Mouse (Mus musculus) heart, adult 2 months (tissue): Measurements from ENCODE around the gene Polr2e. TPM values are rescaled to one million over a fixed set of nuclear protein-coding genes. Genes with fewer than 3 reads are reported as not detected.
"Not testable (repeated sequence)": the region's sequence is repeated elsewhere in the genome, so short reads cannot be mapped to it uniquely, and the experiment has no call there.

ENCODE experiments used
- DNase-seq, 2 experiments: peaks; one replicate each; pipeline ENCODE4 v3.0.0; 2021
- H3K27ac ChIP-seq: fragments of 200-600 bp; 2 replicates; pipeline ENCODE4 v1.8.1; 2022
- H3K27me3 ChIP-seq: fragments of 200-500 bp; 2 replicates; pipeline ENCODE4 v1.6.1; 2012; ENCODE audit warnings: mild to moderate bottlenecking, low read length, inconsistent platforms, mixed read lengths; ENCODE audit not compliant: control insufficient read depth, insufficient read depth
- H3K36me3 ChIP-seq: fragments of 200-500 bp; 2 replicates; pipeline ENCODE4 v1.6.1; 2012; ENCODE audit warnings: low read length, inconsistent platforms; ENCODE audit not compliant: control insufficient read depth, insufficient read depth
- H3K4me1 ChIP-seq: fragments of 200-500 bp; 2 replicates; pipeline ENCODE4 v1.6.1; 2011; ENCODE audit warnings: low read length; ENCODE audit not compliant: control insufficient read depth, insufficient read depth
- H3K4me3 ChIP-seq: fragments of 200-600 bp; 2 replicates; pipeline ENCODE4 v1.8.1; 2022
- H3K79me2 ChIP-seq: fragments of 200-500 bp; replicated peaks from 2 replicates; pipeline ENCODE4 v1.6.1; 2012; ENCODE audit warnings: mild to moderate bottlenecking, inconsistent platforms, low read length, moderate library complexity, mixed read lengths; ENCODE audit not compliant: control insufficient read depth, insufficient read depth
- H3K9ac ChIP-seq: fragments of 200-500 bp; 2 replicates; pipeline ENCODE4 v1.6.1; 2012; ENCODE audit warnings: low read depth, mild to moderate bottlenecking, control low read depth, inconsistent platforms, low read length, mixed read lengths
- CTCF ChIP-seq: fragments of 200-600 bp; IDR thresholded peaks from 2 replicates; pipeline ENCODE4 v1.8.1; 2022; ENCODE audit warnings: antibody characterized with exemption, mild to moderate bottlenecking, moderate library complexity
- EP300 ChIP-seq: fragments of 200-500 bp; IDR thresholded peaks from 2 replicates; pipeline ENCODE4 v1.6.1; 2011; ENCODE audit warnings: low read depth, low read length, control low read depth; ENCODE audit not compliant: insufficient read depth
- POLR2A ChIP-seq: fragments of 200-500 bp; IDR thresholded peaks from 2 replicates; pipeline ENCODE4 v1.6.1; 2011; ENCODE audit warnings: mild to moderate bottlenecking, low read depth, low read length, control low read depth; ENCODE audit not compliant: insufficient read depth
- WGBS: fragments of 180-500 bp; shearing (Covaris S2); methylation state at CpG from one replicate; pipeline ENCODE4 v1.1.7; 2018; 5-methylcytosine and 5-hydroxymethylcytosine counted together
- intact Hi-C: fragments of 180-260 bp; cut with DNase I; formaldehyde crosslinking; loops from one replicate; pipeline ENCODE4 v1.15.1; 2025
- polyA plus RNA-seq: library from polyadenylated mRNA; depleted of rRNA; stranded (reverse); fragments of >200 nt; gene quantifications from 2 replicates; pipeline ENCODE4 v1.2.3, GENCODE M21; 2012
- total RNA-seq, 2 experiments: library from RNA; stranded (reverse); gene quantifications; 2 replicates each; pipeline ENCODE4 v1.2.3; 2021

Gene Polr2e
- total and polyA plus RNA-seq, 3 experiments = 78.3 to 194 (median 89.8) TPM

- no peaks in the 10 kb centered on the region for H3K79me2 ChIP-seq
- H3K9ac ChIP-seq = no peak overlapping the region
- no peak for DNase-seq
- peaks cover 11% of the 10 kb centered on the region for H3K4me1 ChIP-seq
- WGBS = 74% methylated on average over 4 of the region's 4 CpGs
- no peak overlapping the region for H3K4me3 ChIP-seq
- intact Hi-C loops = loop anchor here (2.0 kb wide), 1 partner anchor 14 kb away; no protein-coding TSS in a partner anchor
- peaks cover 4% of the 10 kb centered on the region; the same call in 1 of the 2 replicates for H3K36me3 ChIP-seq
- no peak overlapping the region for H3K27ac ChIP-seq
- TF ChIP-seq POLR2A (no peak), CTCF (no peak), EP300 (no peak)
- H3K27me3 ChIP-seq = no peaks in the 10 kb centered on the region
Observed at GRCm38 (mm10) chr10:80056506-80056905, 16.9 kb upstream of the Polr2e start.

GRCm38 (mm10) chr10:80055891-80056290, 16.3 kb upstream of the Polr2e start:
- Histone ChIP-seq H3K4me1 (peaks cover 13% of the 10 kb centered on the region), H3K4me3 (no peak overlapping the region), H3K9ac (no peak overlapping the region), H3K79me2 (no peaks in the 10 kb centered on the region), H3K36me3 (peaks cover 4% of the 10 kb centered on the region; the same call in 1 of the 2 replicates), H3K27me3 (no peaks in the 10 kb centered on the region), H3K27ac (no peak overlapping the region)
- no peak for TF ChIP-seq POLR2A
- no peak for TF ChIP-seq CTCF
- no peak for TF ChIP-seq EP300
- DNase-seq = no peak
- intact Hi-C loops = loop anchor here (2.0 kb wide), 1 partner anchor 15 kb away; no protein-coding TSS in a partner anchor
- 58% methylated on average over 9 of the region's 10 CpGs for WGBS

- no peak overlapping the region for H3K27ac ChIP-seq
- no peaks in the 10 kb centered on the region for H3K27me3 ChIP-seq
- no peak for TF ChIP-seq EP300
- TF ChIP-seq CTCF = no peak
- intact Hi-C loops = no loop called here
- no peak for DNase-seq
- no peak overlapping the region for H3K9ac ChIP-seq
- WGBS = 57% methylated on average over 5 of the region's 5 CpGs
- no peak overlapping the region for H3K4me3 ChIP-seq
- H3K79me2 ChIP-seq = no peaks in the 10 kb centered on the region
- H3K4me1 ChIP-seq = peaks cover 13% of the 10 kb centered on the region
- H3K36me3 ChIP-seq = peaks cover 4% of the 10 kb centered on the region; the same call in 1 of the 2 replicates
Observed at GRCm38 (mm10) chr10:80055364-80055763, 15.8 kb upstream of the Polr2e start.

DNA sequence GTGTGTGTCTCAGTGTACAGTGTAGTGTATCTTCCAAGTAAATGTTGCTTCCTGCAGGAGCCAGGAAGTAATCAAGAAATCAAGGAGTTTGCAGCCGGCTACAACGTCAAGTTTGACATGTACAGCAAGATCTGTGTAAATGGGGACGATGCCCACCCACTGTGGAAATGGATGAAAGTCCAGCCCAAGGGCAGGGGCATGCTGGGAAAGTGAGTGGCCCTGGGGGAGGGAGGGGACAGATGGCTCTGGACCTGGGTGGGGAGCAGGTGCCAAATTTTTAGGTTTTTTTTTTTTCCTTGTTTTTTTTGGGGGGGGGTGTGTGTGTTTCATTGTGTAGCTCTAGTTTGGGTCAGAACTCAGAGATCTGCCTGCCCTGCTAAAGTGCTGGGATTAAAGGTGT, 15.3 kb upstream of the Polr2e start:
- peaks cover 13% of the 10 kb centered on the region for H3K4me1 ChIP-seq
- H3K4me3 ChIP-seq = peak overlapping the region; percentile 88
- H3K9ac ChIP-seq = peak overlapping the region; percentile 99
- not testable (repeated sequence) for H3K27me3 ChIP-seq, H3K79me2 ChIP-seq, DNase-seq, H3K36me3 ChIP-seq
- intact Hi-C loops = loop anchor here (1.0 to 5.0 kb wide), 2 partner anchors 59 to 68 kb away; partner anchors contain the start of gene Cnn2
- 6% methylated on average over 3 of the region's 3 CpGs for WGBS
- peak overlapping the region; percentile 100; the same call in 1 of the 2 replicates for H3K27ac ChIP-seq

GRCm38 (mm10) chr10:80053831-80054815, 14.5 kb upstream of the Polr2e start:
- DNase-seq = peak; percentile 83 to 84
- peaks cover 4% of the 10 kb centered on the region; the same call in 1 of the 2 replicates for H3K36me3 ChIP-seq
- H3K9ac ChIP-seq = peak overlapping the region; percentile 99
- intact Hi-C loops = loop anchor here (1.0 to 5.0 kb wide), 3 partner anchors 15 to 67 kb away; partner anchors contain the start of genes Cnn2 and Polr2e
- H3K27me3 ChIP-seq = no peaks in the 10 kb centered on the region
- H3K4me3 ChIP-seq = peak overlapping the region; percentile 88
- no peaks in the 10 kb centered on the region for H3K79me2 ChIP-seq
- peak overlapping the region; percentile 100 for H3K27ac ChIP-seq
- TF ChIP-seq CTCF (peak; percentile 76), POLR2A (no peak), EP300 (no peak)
- under 1% methylated on average over 74 of the region's 77 CpGs for WGBS
- H3K4me1 ChIP-seq = peaks cover 13% of the 10 kb centered on the region

DNA sequence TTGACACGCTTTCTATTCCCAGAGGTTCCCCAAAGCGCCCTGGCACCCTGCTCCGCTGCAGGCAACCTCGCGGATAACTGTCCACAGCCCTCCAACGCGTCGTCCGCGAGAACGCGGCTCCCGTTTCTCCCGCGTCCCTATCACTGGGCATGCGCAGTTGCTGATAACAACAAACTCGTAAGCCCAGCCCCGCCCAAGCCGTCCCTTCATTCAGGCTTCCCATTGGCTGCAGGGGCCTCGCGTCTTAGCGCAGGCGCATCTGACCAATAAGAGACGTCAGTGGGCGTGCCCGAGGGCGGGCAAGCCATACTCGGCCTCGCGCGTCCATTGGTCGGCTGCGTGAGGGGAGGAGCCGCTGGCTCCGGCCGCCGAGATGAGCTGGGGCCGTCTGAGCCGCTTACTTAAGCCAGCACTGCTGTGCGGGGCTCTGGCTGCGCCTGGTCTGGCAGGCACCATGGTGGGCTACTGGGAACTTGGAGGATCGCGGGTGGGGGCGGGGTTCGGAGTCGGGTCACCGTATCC, 13.7 kb upstream of the Polr2e start:
- Histone ChIP-seq H3K9ac (peak overlapping the region; percentile 99), H3K4me1 (peaks cover 13% of the 10 kb centered on the region), H3K27ac (peak overlapping the region; percentile 100), H3K79me2 (no peaks in the 10 kb centered on the region), H3K36me3 (peaks cover 4% of the 10 kb centered on the region; the same call in 1 of the 2 replicates), H3K27me3 (no peaks in the 10 kb centered on the region), H3K4me3 (peak overlapping the region; percentile 88)
- DNase-seq = peak; percentile 99 to 100
- WGBS = under 1% methylated on average over 47 of the region's 47 CpGs
- TF ChIP-seq CTCF (no peak), POLR2A (peak; percentile 93), EP300 (no peak)
- intact Hi-C loops = loop anchor here (2.0 to 5.0 kb wide), 2 partner anchors 15 to 66 kb away; partner anchors contain the start of genes Cnn2 and Polr2e
